Mouse (Mus musculus) gastrocnemius, adult 8-10 months (tissue): ENCODE measurements at regions not wholly inside any gene's neighbourhood (a gene's known extent, or its start where the extent isn't known, plus 50 kb on each side); places are given as distances from the start of the nearest gene placed in this dataset.

ENCODE experiments used
- DNase-seq, 2 experiments: peaks; one replicate each; pipeline ENCODE4 v3.0.0; 2022; ENCODE audit warnings: low spot score in 2 of 2

- no peak for DNase-seq
Observed at GRCm38 (mm10) chr2:9683673-9684210, 197.3 kb upstream of the 4930412O13Rik start.

- DNase-seq = no peak
Observed at GRCm38 (mm10) chr2:9688176-9688575, 192.9 kb upstream of the 4930412O13Rik start.

- no peak for DNase-seq
Observed at GRCm38 (mm10) chr2:9689518-9689917, 191.5 kb upstream of the 4930412O13Rik start.

- DNase-seq = no peak
Observed at GRCm38 (mm10) chr2:9691506-9691905, 189.5 kb upstream of the 4930412O13Rik start.

GRCm38 (mm10) chr2:9691906-9692305 is 189.1 kb upstream of the 4930412O13Rik start:
- DNase-seq = no peak

- no peak for DNase-seq
Observed at GRCm38 (mm10) chr2:9693351-9693750, 187.7 kb upstream of the 4930412O13Rik start.

- DNase-seq = no peak
Observed at GRCm38 (mm10) chr2:9694178-9694577, 186.9 kb upstream of the 4930412O13Rik start.

- DNase-seq = no peak
Observed at GRCm38 (mm10) chr2:9697591-9698345, 183.3 kb upstream of the 4930412O13Rik start.

- DNase-seq = no peak
Observed at GRCm38 (mm10) chr2:9704266-9704665, 176.8 kb upstream of the 4930412O13Rik start.

GRCm38 (mm10) chr2:9709466-9709865 is 171.6 kb upstream of the 4930412O13Rik start:
- DNase-seq = no peak

- DNase-seq = no peak
Observed at GRCm38 (mm10) chr2:9717904-9718303, 163.1 kb upstream of the 4930412O13Rik start.

- DNase-seq = no peak
Observed at GRCm38 (mm10) chr2:9733243-9733642, 147.8 kb upstream of the 4930412O13Rik start.

GRCm38 (mm10) chr2:9744181-9744580 is 136.9 kb upstream of the 4930412O13Rik start:
- no peak for DNase-seq

GRCm38 (mm10) chr2:9749829-9750788 is 130.9 kb upstream of the 4930412O13Rik start:
- no peak for DNase-seq

- DNase-seq = no peak
Observed at GRCm38 (mm10) chr2:9753691-9754090, 127.4 kb upstream of the 4930412O13Rik start.

GRCm38 (mm10) chr2:9754153-9754552 is 126.9 kb upstream of the 4930412O13Rik start:
- no peak for DNase-seq

- no peak for DNase-seq
Observed at GRCm38 (mm10) chr2:9757770-9758420, 123.2 kb upstream of the 4930412O13Rik start.

GRCm38 (mm10) chr2:9758983-9759382 is 122.1 kb upstream of the 4930412O13Rik start:
- no peak for DNase-seq

- no peak for DNase-seq
Observed at GRCm38 (mm10) chr2:9759389-9760104, 121.5 kb upstream of the 4930412O13Rik start.

- DNase-seq = no peak
Observed at GRCm38 (mm10) chr2:9780159-9780558, 100.9 kb upstream of the 4930412O13Rik start.

GRCm38 (mm10) chr2:9782698-9783097 is 98.4 kb upstream of the 4930412O13Rik start:
- DNase-seq = no peak
